Mouse (Mus musculus) heart, adult 8-10 months (tissue): ENCODE results near the gene Bcl9l. TPM values are rescaled to one million over a fixed set of nuclear protein-coding genes. Genes with fewer than 3 reads are reported as not detected.
"Not testable (repeated sequence)": the region's sequence is repeated elsewhere in the genome, so short reads cannot be mapped to it uniquely, and the experiment has no call there.

Experiments used
- DNase-seq: peaks from one replicate; pipeline ENCODE4 v3.0.0; 2022; ENCODE audit warnings: low spot score
- total RNA-seq, 4 experiments: library from RNA; stranded (reverse); gene quantifications; 2 replicates each; pipeline ENCODE4 v1.2.4; 2022

Gene Bcl9l
- total RNA-seq: 10 to 100 TPM; 51.6 to 56.9 (median 53.9) TPM

DNA sequence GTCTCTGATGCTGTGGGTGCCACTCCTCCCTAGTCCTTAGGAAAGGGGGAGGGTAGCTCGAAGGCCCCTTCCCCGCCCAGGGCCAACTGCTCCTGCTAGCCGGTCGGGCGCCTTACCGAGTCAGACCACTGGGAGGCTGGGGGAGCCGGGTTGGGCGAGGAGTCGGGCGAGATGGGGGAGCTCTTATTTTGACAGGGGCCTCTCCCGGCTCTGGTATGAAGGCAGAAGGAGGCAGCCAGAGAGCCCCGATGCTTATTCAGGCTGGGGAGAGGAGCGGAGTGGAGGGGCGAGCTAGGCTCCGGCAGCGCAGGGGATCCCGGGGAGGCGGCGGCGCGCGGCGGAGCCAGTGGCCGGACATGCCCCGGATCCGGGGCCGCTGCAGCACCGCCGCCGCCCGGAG, at the start of gene Bcl9l:
Bcl9l (plus strand) TSS at position 274 of the 400 bp plus-strand sequence.
- peak; percentile 94 for DNase-seq

DNA sequence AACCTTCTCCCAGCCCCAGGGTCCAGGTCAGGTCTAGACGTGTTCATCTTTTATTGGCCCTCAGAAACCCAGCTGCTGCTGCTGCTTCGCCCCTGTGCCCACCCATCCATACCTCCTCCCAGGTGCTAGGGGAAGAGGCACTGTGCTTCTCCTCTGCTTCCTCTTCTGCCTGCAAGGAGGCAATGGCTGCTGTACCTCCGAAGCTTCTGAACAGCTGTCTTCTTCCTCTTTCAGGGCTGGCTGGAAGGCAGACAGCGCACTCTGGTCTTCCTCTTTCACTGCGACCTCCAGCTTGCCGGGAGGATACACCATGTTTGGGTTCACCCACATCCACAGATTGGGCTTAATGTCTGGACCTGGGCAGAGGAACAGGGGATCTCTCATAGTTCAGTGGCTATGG, 46.9 kb upstream of the Bcl9l start:
- no peak for DNase-seq

DNA sequence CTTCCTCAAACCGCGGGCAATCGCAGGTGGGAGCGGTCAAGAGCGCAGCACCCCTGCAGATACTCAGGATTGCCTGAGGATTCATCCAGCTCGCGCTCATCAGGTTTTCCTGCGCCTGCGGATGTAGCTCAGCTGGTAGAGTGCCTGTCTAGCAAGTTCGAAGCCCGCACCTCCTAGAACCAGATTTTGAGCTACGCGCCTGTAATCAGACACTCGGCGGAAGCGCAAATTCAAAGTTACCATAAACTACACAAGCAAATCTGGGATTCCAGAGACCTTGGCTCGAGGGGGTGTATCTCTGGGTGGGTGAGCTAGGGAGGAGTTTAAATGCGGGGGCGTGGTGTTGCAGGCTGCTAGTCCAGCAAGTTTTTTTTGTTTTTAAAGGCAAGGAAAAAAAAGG, 41.7 kb upstream of the Bcl9l start, which contains the start of gene Foxr1:
Foxr1 (minus strand) TSS at position 176 of the 400 bp plus-strand sequence.
- DNase-seq: no peak

DNA sequence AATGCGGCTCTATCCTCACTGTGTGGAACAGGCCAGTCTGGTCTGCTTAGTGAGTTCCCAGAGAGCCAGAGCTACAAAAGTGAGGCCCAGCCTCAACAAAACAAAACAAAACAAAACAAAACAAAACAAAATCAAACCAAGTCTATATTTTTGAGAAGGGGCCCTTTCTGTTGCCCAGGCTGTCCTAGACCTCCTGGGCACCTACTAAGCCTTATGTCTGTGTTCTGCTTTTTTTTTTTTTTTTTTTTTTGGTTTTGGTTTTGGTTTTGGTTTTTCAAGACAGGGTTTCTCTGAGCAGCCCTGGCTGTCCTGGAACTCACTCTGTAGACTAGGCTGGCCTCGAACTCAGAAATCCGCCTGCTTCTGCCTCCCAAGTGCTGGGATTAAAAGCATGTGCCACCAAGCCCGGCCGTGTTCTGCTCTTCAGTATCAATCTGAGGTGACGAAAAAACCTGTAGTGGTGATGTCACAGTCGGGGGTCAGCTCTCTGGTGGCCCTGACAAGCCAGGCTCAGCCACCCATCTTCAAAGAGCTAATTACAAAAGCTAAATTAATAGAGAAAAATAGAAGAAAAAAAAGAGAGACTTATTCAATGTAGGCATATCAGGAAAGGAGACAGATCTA, 38.1 kb upstream of the Bcl9l start:
- not testable (repeated sequence) for DNase-seq

DNA sequence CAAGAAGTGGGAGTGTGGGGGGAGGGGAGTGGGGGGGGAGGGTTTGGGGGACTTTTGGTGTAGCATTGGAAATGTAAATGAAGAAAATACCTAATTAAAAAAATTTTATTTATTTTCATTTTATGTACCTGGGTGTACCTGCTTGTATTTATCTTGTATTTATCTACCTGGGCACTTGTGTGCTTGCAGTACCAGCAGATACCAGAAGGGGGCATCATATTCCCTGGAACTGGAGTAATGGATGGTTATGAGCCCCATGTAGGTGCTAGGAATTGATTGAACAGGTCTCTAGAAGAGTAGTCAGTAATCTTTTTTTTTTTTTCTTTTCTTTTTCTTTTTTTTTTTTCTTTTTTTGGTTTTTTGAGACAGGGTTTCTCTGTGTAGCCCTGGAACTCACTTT, 32.2 kb upstream of the Bcl9l start:
- no peak for DNase-seq

DNA sequence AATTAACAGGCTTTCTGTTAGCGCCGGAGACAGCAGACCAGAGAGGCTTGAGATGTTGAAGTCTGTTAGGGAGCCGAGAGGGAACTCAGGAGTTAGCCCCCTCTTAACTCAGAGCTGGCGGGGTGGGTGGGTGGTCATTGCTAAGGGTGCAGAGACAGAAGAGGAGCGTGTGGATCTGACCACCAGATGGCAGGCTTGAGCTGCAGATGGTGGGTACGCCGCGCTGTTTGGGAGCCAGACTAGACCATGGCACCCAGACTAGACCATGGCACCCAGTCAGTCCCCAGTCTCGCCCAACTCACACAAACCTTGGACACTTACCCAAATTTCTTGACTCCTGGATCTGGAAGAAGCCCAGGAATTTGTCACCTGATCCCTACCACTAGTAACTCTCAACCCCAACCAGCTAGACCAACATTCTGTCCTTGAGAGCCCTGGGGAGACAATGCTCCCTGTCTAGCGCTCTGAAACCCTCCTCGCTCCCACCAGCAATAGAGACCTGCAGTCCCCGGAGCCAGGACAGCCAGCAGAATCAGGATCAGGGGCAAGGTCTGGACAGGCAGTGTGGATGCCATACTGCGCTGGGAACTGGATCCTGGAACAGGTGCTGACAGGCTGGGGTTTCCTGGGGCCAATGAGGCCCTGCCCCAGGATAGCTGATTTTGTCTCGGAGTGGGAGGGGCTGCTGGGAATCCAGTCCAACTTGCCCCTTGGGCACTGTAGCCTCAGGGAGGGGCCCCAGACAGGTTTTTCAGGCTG, 28.3 kb upstream of the Bcl9l start:
- DNase-seq: peak; percentile 77

DNA sequence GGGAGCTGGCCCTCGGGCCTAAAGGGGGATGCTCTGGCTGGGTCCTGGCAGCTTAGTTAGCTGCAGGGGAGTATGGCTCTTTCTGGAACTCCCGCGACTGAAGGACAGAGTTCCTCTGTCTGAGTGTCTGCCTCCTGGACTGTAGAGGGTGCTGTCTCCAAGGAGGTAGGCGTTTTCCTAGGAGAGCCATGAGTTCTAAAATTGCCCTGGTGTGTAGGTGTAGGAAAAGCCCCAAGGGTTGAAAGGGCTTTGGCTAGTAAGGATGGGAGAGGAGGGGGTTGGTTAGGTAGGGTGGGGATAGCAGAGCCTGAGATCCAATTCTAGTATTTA, 27.8 kb upstream of the Bcl9l start, which contains the start of gene Upk2:
Upk2 (minus strand) TSS at position 86 of the 330 bp plus-strand sequence.
- no peak for DNase-seq

DNA sequence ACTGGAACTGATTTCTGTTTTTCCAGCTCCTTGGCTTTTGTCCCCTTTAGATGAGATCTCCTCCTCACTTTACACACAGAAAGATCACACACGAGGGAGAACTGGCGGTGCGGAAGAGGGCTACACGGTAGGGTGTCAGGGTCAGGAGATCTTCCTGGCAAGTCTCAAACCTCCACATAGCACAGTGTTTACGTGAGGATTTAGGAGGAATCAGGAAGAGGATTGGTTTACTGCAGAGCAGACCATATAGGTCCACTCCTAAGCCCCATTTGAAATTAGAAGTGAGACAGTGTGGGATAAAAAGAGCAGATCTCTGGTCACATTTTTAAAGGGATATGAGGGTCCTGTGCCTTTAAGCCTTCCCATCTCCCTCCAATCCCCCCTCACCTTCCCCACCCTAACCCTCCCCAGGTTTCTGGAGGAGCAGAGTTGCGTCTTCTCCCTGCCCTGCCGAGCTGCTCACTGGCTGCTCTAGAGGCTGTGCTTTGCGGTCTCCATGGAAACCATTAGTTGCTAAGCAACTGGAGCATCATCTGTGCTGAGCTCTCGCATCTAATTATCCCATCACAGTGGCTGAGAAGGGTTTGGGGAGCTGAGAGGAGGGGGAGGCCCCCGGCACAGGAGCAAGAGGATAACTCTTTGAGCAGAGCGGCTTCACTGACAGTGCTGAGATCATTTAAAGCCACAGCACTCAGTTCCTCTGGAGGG, 25.4 kb upstream of the Bcl9l start:
- no peak for DNase-seq

DNA sequence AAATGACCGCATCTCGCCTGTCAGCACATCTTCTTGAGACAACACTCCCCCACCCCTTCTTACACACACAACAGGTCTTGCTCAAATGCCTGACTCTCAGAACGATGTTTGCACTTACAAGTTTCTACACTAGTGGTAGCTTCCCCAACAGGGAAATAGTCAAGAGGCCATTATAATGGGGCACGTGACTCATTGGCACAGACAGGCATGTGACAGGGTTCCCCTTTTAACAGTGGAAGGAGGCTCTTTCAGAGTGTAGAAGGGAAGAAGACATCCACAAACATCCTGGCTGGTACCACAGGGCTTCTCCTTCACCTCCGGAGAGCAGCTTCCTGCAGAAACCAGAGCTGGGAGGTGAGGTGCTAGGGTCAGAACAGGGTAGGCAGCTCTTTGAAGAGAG, 20.7 kb upstream of the Bcl9l start:
- peak; percentile 21 for DNase-seq

DNA sequence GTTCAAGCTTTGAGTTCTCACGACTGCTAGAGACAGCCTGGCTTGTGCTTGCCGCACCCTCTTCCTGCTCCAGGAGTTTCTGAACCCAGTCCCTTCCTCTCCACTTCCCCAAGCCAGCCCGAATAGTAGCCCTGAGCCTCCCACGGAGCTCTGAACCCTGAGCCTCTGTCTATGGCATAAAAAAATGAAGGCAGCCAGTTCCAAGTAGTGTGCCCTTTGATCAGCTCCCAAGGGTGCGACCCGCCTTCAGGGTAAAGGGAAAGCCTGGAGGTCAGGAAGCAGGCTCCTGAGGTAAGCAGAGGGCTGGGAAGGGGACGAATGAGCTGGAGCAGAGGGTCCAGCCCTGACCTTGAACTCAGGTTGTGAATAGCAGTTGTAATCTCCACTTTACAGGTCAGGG, 14.4 kb upstream of the Bcl9l start:
- DNase-seq: no peak

DNA sequence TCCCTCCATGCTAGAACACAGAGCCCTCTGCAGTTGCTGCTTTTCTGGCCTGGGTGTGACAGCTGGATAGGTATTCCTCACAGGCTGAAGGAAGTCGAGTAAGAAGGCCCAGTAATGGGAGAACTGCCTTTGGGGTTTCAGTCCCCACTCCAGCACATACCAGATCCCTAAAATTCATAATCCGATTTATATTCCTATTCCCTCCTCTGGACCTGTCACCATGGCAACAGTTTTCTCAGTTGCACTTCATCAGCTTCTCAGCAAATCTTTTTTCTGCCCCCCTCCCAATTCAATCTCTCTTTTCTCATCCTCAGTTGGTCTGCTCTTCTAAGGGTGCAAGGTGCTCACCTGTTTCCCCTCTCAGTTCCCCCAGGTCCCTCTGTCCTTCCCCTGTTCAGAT, 13.8 kb upstream of the Bcl9l start:
- no peak for DNase-seq

DNA sequence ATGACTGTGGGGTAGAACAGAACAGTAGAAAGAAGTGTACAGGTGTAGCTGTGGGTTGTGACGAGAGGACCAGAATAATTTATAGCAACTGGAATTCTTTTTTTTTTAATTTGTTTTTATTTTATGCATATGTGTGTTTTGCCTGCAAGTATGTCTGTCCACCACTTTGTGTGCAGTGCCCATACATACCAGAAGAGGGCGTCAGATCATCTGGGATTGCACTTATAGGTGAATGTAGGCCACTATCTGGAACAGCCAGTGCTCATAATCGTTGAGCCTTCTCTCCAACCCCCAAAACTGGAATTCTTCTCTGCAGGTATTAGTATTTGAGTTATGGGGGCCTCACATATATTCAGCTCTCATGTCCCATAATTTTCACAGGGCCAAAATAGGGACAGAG, 9.4 kb upstream of the Bcl9l start:
- no peak for DNase-seq

DNA sequence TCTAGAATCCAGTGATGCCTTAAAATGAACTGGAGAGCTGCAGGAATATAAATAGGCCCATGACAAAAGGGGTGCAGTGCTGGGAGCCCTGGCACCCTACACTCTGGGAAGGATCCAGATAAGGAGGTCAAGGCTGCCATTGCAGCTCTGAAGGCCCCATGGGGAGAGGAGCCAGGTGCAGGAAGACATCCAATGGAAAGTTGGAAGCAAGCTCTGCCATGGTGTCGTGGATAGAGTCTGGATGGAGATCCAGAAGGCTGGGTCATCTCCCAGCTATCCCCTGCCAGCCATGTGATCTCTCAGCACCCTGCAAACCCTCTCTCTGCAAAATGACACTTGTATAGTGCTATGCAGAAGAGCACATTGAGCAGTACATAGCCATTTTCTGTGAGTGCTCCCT, 8.3 kb upstream of the Bcl9l start:
- no peak for DNase-seq

DNA sequence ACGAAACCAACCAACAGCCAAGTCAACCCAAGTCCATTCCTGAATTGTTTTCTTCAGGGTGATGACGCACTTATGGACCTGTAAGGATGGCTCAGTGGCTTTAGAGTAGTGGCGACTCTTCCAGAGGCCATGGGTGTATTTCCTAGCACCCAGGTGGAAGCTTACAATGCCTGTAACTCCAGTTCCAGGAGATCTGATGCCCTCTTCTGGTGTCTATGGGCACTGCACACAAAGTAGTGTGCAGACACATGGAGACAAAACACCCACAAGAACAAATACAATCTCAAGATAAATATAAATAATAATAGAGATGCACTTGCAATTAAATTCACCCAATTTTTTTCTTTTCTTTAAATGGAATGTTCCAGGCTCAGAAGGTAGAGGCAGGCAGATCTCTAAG, 6.7 kb upstream of the Bcl9l start:
- DNase-seq: no peak

DNA sequence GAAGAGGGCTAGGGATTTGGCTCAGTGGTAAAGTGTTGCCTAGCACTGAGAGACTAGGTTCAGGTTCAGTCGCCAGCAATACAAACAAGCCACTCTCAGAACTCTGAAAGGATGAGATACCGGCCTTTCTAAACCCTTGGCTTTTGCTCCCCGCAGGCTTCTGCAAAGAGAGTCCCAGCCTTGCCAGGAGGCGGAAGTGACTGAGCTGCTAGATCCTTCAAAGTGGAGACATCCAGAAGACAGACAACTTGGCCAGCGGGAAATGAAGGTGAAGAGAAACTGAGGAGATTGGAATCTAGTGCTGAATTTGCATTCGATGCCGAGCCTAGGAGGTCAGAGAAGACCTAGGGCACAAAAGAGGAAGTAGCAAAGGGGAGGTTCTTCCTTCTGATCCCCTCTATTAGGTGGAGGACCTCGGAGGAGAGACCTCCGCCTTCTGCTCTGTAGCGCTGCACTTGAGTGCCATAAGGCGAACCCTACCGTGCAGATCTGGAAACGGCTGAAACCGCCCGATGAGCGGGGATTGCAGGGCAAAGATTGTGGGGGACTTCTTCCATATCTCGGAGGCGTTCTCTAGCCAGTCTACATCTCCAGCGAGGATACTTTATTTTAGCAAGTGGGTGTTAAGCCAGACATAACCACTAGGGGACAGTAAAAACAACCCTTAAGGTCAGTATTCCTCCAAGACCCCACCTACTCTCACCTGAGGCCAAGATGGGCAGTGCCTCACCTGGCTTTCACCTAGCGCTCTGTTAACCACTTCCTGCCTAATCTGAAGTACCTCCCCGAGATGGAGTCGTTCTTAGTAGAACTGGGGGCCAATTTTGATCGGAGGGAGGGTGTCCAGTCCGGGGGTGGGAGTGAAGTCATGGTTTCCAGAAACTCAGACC, 5.0 kb upstream of the Bcl9l start:
- DNase-seq: no peak

DNA sequence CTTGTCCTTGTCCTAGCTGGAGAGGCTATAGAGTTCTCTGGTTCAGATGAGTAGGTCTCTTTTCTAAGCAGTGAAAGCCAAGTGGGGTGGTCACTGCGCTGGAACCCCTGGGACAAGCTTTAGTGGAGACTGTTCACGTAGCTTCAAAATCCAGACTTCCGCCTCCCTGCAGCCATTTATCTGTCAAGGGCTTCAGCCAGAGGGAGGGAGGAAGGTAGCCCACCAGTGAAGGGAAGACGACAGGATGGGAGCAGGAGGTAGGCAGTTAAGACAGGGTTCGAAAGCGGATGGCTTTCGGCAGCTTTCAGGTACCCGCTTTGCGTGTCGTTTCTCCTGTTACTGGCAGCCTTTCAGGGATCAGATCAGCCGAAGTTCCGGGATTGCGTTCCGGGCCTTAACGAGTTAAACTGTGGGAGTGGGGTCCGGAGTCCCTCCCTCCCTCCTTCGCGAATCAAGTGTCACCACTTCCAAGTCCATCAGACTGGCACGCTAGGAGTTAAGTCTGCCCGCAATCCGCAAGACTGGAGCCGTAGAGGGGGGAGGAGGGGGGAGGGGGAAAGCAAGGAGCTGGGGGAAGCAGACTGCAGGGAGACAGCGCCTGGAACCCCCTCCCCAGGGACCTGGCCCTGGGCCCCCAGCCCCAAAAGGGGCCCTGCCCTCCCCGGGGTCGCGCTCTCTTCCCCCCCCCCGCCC, 4.2 kb upstream of the Bcl9l start:
- no peak for DNase-seq

DNA sequence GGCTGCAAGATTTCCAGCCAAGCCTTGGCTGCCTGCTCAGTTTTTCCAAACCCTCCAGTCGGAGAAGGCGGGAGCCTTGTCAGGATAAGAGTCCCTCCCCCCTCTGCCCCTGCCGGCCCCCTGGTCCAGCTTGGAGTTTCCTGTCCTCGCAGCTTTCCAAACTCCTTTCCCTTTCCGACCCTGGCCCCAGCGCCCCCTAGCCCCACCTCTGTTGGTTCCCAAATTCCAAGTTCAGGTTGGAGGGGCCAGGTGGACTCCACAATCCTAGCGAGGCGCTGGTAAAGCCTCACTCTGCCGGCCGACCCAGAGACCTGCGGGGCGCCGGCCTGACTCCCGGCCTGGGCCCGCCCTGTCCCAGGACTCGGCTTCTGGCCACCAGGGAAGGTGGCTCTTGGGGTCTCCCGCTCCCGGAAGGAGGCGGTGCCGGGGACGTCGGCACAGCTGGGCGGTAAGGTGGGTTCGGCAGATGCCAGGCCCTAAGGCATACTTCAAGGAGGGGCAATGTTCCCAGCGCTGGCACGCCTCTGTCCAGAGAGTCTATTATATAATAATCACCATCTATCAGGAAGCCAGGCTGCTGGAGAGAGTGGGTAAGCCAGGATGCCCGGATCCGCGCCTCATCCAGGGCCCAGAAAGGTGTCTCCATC, 3.5 kb upstream of the Bcl9l start:
- DNase-seq: peak; percentile 90

DNA sequence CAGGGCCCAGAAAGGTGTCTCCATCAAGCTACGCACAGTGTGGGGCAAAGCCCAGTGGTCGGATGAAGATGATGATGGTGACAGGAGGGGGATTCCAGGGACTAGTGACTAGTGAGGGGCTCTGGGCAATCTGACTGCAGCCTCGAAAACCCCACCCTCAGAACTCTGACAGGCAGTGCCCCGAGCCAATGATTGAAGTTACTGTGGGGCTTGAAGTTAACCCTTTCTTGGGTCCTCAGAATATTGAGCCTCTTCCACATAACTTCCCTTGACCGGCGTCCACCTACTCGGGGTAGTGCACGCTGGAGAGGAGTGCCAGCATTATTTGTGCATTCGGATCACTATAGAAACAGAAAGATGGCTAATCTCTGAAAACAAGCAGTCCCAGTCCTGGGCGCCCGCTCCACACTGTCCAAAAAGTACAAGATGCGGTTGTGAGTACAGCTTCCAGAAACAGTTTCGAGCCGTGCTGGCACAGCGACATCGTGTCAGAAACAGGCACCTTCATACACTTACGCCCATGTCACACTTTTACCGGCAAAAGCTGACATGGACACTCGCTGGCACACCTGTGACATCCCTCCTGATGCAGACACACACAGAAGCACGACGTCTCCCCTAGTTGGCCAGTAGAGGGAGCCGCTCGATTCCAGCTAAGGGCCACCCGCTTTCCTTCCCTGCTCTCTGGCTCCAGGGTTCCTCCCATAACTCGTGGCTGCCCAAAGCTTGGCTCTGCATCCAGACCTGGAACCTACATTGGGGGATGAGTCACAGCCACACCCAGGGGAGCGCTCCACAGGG, 2.8 kb upstream of the Bcl9l start:
- DNase-seq: peak; percentile 92

DNA sequence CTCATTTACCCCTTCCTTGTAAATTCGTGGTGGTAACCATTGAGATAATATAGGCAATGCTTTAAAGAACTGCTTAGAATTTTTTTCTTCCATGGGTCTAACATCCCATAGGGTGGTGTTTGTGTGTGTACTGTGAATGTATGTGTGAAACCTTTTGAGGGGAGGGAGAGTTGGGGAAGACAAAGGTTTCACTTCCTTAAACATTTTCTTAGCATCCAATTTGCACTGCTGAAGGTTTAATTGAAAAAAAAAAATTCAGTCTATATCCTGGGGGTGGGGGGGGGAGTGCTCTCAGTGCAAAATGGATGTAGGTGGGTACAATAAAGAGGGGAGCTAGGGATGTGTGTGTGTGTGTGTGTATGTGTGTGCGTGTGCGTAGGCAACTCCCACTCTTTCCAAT, 513 bp upstream of the Bcl9l start:
- DNase-seq: no peak

DNA sequence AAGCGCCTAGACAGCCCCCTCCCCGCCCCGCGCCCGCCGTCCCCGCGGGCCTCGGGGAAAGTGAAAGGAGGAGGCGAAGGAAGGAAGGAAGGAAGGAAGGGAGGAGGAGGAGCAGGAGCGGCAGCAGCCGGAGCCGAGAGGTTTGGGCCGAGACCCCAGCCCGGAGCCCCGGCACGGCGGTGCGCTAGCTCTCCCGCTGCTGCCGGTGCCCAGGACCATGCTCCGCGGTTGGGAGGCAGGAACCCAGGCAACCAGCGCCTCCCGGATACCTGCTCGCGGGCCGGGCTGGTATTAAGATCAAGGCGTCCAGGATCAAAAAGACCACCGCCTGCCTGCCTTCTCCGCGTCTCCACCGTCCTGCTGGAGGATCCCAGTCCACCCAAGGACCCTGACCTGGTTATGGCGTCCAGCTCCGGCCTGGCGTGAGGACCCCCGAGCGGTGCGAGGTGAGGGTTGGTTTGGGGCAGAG, 450 bp downstream of the Bcl9l start:
- DNase-seq: no peak
